Mouse (Mus musculus) leukemia stem cell, adult 10-12 weeks (primary cell): Measurements from ENCODE around the gene Rab11fip5. TPM values are rescaled to one million over a fixed set of nuclear protein-coding genes. Genes with fewer than 3 reads are reported as not detected.

Experiments used
- polyA plus RNA-seq: library from polyadenylated mRNA; stranded (reverse); fragments of >175 nt; gene quantifications from 2 replicates; pipeline ENCODE4 v1.2.3, GENCODE M21; 2012; ENCODE audit warnings: low replicate concordance

Gene Rab11fip5
- 3.3 and 3.4 TPM in 2 replicates for polyA plus RNA-seq

GRCm38 (mm10) chr6:85373951-85374733 lies at the start of gene Rab11fip5:
TSS of gene Rab11fip5 (minus strand) at chr6:85374634.

DNA sequence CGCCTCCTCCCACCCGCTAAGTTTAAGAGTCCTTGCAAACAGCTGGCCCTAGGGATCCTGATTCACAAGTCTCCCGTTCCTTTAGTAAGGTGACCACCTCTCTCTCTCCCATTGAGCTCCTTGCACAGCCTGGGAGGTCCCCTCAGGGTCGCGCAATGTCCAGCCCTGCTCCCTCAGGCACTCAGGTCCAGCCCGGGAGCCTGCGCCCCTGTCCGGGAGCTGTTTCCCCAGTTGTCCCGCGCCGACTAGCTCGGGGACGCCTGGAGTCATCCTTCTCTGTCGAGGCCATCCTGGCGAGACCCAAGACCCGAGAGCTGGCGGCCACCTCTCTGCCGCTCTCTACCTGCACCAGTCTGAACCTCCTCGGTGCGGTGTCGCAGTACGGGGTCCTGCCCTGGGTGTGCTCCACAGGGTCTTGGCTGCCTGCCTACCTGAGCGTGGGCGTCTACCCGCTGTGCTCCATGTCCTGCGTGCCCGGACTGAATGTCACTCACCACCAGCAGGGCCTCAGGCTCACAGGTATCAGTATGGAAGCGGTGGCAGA lies 49.5 kb upstream of the Rab11fip5 start, which contains the start of gene Noto:
Gene Noto (plus strand): TSS at position 51 of the 544 bp plus-strand sequence.

DNA sequence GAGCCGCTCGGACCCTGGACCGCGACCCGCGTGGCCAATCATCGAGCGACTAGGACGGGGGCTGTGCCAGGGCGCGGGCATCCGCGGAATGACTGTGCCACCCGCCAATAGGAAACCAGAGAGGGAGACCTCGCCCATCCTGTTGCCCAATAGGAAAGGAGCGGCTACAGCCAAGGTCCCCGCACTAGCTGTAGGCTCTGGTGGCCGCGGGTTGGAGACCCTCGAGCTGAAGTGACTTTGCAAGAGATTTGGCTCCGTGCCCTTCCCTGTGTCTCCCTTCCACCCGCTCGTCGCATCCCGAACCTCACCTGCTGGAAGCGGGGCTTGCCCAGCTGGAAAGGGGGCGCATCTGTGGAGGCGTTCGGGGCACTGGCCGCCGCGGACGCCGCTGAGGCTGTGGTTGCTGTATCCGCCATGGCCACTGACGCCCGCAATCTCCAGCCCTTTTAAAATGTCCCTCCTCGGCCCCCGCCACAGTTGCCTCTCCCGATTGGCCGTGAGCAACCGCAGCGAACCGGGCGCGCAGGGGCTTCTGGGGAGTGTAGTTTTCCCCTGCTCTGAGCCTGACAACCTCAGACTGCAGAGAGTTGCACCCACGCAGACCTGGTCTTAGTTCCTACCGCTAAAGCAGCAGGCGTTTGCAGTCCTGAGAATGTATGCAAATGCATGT lies 41.3 kb downstream of the Rab11fip5 start, which contains the start of gene Sfxn5:
Gene Sfxn5 (minus strand): TSS at position 423 of the 670 bp plus-strand sequence.

Other genes with a start within 250 kb of the Rab11fip5 start
- gene Spr, start 236.9 kb downstream of the Rab11fip5 start, polyA plus RNA-seq, result 37.0 and 54.3 TPM in 2 replicates
- gene Emx1, start 187.2 kb downstream of the Rab11fip5 start, polyA plus RNA-seq, result not detected in 2 replicates
- 1.7 and 2.5 TPM in 2 replicates for gene Sfxn5, start 41.2 kb downstream of the Rab11fip5 start, polyA plus RNA-seq
- not detected in 2 replicates for gene Noto, start 49.3 kb upstream of the Rab11fip5 start, polyA plus RNA-seq
- gene Smyd5, start 57.4 kb upstream of the Rab11fip5 start, polyA plus RNA-seq, result 2.4 and 27.6 TPM in 2 replicates
- 16.7 and 37.8 TPM in 2 replicates for gene Cct7, start 76.9 kb upstream of the Rab11fip5 start, polyA plus RNA-seq
- 29.5 and 31.5 TPM in 2 replicates for gene Pradc1, start 77.3 kb upstream of the Rab11fip5 start, polyA plus RNA-seq
- gene Fbxo41, start 128.4 kb upstream of the Rab11fip5 start, polyA plus RNA-seq, result 0.11 TPM in 1 of 2 replicates, not detected in the other
- 0.34 and 0.42 TPM in 2 replicates for gene Egr4, start 139.0 kb upstream of the Rab11fip5 start, polyA plus RNA-seq
- 1.5 and 2.2 TPM in 2 replicates for gene Alms1, start 212.9 kb upstream of the Rab11fip5 start, polyA plus RNA-seq